Mouse (Mus musculus): ENCODE data around the gene Tnfrsf25. TPM values are rescaled to one million over a fixed set of nuclear protein-coding genes. Genes with fewer than 3 reads are reported as not detected.

Gene Tnfrsf25
- total RNA-seq, 1 experiment from 2014 or later = 0.69 TPM

DNA sequence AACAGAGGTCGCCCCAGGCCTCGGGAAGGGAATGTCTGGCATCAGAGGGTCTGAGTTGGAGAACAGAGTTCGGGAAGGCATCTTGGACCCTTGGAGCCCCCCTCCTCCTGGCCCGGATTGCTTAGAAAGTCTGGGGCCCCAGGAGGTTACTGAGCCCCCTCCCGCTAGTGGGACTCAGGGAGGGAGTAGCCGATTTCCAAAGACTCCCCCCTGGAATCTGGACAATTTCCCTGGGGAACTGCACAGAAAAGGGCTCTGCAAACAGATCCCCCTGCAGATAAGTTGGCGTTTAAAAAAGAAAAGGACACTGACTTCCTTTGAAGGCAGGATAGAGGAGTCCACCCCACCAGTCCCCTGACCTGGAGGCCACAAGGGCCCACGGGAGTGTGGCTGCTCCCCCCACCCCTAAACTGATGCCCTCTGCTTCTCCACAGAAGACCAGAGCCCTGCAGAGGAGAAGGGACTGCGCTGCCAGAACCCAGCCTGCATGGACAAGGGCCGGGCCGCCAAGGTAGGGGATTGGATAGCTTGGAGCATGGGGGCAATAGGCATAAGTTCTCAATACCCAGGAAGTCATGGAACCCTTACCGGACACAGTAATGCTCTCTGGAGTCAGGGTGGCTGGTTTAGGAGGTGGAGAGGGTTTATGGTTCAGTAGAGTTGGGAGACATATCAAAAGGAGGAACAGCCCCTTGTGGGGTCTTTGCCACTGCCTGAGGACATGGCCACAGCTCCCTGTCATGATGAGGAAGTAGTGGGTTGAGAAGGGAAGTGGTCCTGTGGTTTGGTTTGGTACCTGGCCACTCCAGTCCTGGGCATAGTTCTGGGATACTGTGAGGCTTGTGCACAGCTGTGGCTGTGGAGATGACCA, 28.3 kb upstream of the Tnfrsf25 start:
- peak; percentile 76 to 88 for ATAC-seq (replicated peaks in 1 of 2; ENCODE audit: insufficient read depth in 1 of 2, low FRiP score in 2 of 2, low TSS enrichment in 1 of 2, low read depth in 1 of 2, poor library complexity in 2 of 2, severe bottlenecking in 2 of 2)

DNA sequence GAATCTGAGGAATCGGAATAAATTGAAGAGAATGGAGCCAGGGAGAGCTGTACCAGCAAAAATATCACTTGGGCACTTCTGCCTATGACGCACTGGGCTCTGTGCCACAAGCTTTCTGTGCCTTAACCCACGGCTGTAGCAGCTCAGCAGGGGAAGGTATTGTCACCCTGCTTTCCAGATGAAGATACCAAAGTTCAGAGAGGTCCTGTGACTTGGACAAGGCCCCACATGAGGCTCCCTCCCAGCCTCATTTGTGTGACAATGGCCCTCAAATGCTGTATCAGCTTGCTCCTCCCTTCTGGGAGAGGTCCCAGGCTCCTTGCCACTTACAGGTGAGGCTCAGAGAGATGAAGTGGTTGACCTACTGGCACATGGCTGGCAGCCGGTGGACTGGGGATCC, 27.6 kb upstream of the Tnfrsf25 start:
- ATAC-seq (replicated peaks in 1 of 2; ENCODE audit: insufficient read depth in 1 of 2, low FRiP score in 2 of 2, low TSS enrichment in 1 of 2, low read depth in 1 of 2, poor library complexity in 2 of 2, severe bottlenecking in 2 of 2) = peak; percentile 4 to 30; a peak in 2 of 4 replicates

DNA sequence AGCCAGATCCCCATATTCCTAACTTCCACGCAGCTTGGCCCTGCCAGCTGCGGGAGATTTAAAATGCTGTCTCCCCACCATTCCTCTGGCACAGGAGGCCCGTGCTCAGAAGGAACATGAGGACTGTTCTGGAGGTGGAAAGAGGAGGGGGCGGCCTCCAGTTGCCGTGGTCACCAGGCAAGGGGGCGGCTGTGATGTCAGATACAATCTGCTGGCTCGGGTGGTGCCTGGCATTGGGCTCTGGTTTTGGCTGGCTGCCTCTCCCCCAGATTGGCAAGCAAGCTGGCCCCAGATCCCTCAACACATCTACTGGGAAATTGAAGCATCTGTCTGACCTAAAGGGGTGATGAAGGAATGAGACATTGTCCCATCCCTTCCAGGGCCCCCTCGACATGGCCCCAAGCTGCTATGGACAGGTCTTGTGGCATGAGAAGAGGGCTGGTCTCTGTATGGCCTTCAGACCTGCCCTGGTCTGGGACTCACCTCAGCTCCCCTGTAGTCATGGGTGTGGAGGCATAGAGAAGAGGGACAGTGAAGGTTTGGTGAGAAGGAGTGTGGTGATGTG, 27.1 kb upstream of the Tnfrsf25 start:
- ATAC-seq (replicated peaks in 1 of 2; ENCODE audit: insufficient read depth in 1 of 2, low FRiP score in 2 of 2, low TSS enrichment in 1 of 2, low read depth in 1 of 2, poor library complexity in 2 of 2, severe bottlenecking in 2 of 2) = no peak

DNA sequence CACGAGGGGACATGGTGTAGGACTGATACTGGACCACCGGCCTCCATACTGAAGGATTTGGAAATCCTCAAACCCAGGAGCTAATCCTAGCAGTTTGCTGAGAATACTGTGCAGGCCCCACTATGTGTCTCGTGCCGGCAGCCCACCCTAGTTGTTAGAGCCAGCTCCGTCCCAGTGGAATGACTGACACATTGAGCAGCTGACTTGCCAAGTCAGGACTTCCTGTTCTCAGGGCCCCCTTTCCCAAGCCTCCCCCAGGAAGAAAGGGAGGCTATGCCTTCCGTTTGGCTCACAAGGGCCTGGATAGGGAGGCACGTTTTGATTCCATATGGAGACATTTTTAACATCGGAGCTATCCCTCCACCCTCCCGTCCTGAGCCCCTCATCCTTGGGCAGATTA, 25.5 kb upstream of the Tnfrsf25 start:
- no peak for ATAC-seq (replicated peaks in 1 of 2; ENCODE audit: insufficient read depth in 1 of 2, low FRiP score in 2 of 2, low TSS enrichment in 1 of 2, low read depth in 1 of 2, poor library complexity in 2 of 2, severe bottlenecking in 2 of 2)

DNA sequence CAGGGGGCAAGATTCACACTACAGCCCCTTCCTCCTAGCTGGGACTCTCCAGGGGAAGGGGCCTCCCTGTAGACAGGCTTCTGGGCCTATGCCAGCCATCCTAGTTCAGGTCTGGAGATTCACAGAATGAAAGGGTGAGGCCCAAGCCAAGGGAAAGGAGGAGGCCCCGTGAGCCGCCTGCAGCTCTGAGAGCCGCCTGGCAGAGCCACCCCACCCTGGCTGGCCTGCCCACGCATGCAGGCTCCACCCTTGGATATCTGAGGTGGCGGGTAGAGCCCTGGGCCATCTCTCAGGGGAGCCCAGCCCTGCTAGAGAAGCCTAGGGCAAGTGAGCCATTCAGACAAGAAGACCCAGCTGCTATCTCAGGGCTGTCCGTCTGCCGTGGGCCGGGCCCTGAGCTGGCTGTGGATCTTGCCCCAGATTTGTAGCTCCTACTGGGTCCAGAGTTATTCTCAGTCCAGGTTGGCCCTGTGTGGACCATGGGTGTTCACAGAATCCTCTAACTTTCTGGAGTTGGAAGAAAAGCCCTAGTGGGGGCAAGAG, 22.9 kb upstream of the Tnfrsf25 start:
- no peak; a peak in 1 of 4 replicates for ATAC-seq (replicated peaks in 1 of 2; ENCODE audit: insufficient read depth in 1 of 2, low FRiP score in 2 of 2, low TSS enrichment in 1 of 2, low read depth in 1 of 2, poor library complexity in 2 of 2, severe bottlenecking in 2 of 2)

DNA sequence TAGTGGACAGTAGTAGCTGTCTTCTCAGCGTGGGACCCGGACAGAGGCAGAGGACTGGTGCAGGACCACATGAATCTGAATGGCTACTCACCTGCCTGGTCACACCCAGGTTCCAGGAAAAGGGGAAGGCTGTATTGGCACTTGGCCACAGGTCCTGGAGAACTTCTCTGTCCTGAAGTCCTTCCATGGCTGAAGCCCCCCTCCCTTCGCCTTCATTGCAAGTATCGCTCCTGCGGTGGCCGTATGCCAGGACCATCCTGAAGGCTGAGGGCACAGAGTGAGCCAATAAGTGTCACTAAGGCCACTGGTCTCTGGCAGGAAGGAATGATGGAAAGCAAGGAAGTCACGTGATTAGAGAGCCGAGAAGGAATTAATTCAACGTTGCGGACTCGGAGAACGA, 21.5 kb upstream of the Tnfrsf25 start:
- ATAC-seq (replicated peaks in 1 of 2; ENCODE audit: insufficient read depth in 1 of 2, low FRiP score in 2 of 2, low TSS enrichment in 1 of 2, low read depth in 1 of 2, poor library complexity in 2 of 2, severe bottlenecking in 2 of 2) = no peak

DNA sequence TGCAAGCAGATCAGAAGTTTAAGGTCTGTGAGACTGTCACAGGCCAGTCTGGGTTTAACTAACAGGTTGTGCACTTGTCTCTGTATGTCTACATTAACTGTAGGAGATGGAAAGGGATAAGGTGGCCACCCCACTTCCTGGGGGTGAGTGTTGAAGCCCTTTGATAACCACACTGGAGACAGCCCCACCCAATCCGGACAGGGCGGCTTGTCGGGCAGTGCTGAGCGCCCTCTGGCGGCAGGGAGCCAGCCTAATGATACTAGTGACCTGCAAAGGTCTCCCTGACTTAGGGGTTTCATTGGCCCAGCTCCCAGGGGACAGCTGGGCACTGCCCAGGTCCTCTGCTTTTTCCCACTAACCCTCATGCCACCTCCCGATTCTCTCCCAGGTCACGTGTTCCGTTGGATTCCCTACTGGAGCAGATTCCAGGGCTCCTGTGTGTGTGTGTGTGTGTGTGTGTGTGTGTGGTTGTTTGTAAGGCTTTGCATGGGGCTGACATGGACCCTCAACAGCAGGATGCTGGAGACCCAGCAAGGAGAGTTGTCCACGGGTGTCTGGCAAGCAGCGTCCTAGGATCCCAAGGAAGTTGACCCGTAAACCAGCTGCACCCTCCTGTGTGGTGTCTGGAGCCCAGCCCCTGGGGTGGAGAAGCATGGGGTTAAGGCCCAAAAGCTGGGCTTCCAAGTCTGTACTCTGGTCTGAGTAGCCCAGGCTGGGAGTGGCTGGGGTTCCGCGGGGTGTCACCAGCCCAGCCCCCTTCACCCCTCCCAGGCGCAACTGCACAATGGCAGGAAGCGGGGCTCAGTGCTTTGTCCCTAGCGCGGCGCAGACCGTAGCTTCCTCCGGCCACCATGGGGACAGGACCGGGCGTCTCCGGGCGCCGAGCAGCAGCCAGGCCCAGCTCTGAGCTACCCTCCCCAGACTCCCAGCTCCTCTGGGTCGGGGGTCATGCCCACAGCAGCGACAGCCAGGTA, 19.5 kb upstream of the Tnfrsf25 start:
- ATAC-seq (replicated peaks in 1 of 2; ENCODE audit: insufficient read depth in 1 of 2, low FRiP score in 2 of 2, low TSS enrichment in 1 of 2, low read depth in 1 of 2, poor library complexity in 2 of 2, severe bottlenecking in 2 of 2) = peak; percentile 78 to 80

DNA sequence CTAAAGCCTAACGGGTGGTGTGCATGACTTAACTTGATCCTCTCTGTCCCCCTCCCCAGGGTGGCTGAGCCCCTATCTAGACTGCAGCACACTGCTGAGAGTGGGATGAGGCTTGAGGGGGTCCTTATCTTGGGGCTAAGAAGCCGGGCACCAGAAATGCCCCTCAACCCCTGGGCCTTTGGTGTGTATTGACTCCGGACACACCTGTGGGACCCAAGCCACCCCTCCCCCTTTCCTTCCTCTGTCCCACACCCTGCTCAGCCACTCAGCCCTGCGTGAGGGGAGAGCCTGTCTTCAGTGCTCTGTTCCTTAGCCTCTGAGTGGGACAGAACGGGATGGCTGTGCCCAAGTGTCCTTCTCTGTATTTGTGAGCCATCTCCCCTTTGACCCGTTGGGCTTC, 18.8 kb upstream of the Tnfrsf25 start:
- no peak for ATAC-seq (replicated peaks in 1 of 2; ENCODE audit: insufficient read depth in 1 of 2, low FRiP score in 2 of 2, low TSS enrichment in 1 of 2, low read depth in 1 of 2, poor library complexity in 2 of 2, severe bottlenecking in 2 of 2)

DNA sequence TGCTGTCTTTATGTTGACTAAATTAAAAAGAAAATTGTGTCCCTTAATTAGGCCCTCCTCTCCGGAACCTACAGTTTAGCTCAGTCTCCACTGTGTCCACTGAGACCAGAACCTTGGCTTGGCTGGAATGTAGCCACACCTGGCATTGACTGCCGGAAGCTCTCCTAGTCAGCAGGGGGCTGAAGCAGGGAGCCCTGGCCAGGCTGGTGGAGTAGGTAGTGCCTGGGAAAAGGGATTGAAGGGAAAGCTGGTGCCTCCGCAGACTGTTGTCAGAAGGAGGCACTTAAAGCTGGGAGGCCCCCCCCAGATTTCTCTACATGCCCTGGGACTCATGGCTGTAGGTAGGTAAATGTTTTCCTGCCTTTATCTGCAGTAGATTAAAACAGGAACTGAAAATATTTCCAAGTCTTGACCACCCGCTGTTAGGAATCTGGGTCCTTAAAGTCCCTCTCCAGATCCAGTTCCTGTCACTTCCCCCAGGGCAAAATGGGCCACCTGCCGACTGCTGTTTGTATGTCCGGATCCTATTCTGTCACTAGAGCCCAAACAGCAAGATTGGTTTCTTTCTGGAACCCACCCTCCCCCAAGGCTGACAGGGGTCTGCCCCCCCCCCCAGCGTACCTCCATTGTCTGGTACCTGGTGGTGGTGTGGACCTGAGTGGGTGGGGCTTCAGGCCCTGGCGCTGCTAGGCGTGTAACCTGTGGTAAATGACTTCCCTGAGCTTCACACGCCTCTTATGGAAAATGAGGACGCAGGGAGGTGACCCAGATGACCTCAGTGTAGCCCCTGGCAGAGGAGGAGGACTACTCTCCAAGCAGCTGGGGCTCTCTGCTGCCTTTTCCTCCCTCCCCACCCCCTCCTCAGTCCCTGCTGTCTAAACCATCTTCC, 17.6 kb upstream of the Tnfrsf25 start:
- no peak for ATAC-seq (replicated peaks in 1 of 2; ENCODE audit: insufficient read depth in 1 of 2, low FRiP score in 2 of 2, low TSS enrichment in 1 of 2, low read depth in 1 of 2, poor library complexity in 2 of 2, severe bottlenecking in 2 of 2)

DNA sequence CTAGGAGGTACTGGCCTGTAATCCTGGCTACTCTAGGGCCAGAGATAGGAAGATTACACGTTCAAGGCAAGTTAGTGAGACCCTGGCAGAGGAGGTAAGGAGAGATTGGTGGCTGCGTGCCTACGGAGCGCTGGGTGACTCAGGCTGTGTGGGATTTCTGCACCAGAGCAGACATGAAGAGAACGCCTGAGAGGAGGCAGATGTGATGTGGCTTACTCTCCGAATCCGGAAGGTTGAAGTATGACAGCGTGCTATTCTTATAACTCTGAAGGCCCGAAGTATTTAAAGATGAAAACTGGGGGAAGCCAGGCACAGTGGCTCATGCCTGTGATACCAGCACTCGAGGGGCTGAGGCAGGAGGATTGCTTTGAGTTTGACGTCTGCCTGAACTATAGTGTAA, 15.2 kb upstream of the Tnfrsf25 start:
- no peak for ATAC-seq (replicated peaks in 1 of 2; ENCODE audit: insufficient read depth in 1 of 2, low FRiP score in 2 of 2, low TSS enrichment in 1 of 2, low read depth in 1 of 2, poor library complexity in 2 of 2, severe bottlenecking in 2 of 2)

DNA sequence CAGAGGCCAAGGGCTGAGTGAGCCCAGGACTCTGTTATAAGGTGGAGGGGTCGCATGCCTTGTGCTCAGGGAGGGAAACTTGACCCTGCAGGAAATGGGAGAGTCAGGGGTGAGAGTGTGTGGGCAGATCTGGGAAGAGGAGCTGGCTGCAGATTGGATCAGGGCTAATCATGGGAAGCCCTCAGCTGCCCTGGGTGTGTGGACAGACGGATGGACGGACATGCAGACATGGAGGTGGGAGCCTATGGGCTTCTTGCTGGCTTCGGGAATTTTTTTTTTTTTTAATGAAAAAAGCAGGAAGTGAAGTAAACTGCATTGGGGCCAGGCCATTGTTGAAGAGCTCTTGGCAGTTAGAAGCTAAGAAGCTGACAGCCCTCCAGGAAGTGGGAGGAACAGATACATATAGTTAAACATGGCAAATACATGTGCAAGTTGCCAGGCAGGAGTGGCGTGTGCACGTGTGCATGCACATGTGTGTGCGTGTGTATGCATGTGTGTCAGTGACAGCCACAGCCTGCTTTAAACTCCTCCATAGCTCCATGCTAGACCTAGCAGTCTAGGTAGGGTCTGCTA, 14.6 kb upstream of the Tnfrsf25 start:
- ATAC-seq (replicated peaks in 1 of 2; ENCODE audit: insufficient read depth in 1 of 2, low FRiP score in 2 of 2, low TSS enrichment in 1 of 2, low read depth in 1 of 2, poor library complexity in 2 of 2, severe bottlenecking in 2 of 2) = no peak

DNA sequence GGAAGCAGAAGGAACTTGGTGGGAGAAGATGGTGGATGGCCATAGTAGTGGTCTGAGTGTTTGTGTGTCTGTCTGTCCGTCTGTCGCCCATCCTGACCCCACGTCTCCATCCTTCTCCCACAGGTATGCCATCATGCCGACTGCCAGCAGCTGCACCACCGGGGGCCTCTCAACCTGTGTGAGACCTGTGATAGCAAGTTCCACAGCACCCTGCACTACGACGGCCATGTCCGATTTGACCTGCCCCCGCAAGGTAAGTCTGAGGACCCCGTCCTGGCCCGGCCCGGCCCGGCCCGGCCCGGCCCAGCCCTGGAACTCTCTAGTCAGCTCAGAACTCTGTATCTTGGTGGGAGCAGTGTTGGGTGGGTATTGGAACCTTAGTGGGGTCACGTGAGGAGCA, 13.8 kb upstream of the Tnfrsf25 start:
- no peak for ATAC-seq (replicated peaks in 1 of 2; ENCODE audit: insufficient read depth in 1 of 2, low FRiP score in 2 of 2, low TSS enrichment in 1 of 2, low read depth in 1 of 2, poor library complexity in 2 of 2, severe bottlenecking in 2 of 2)

DNA sequence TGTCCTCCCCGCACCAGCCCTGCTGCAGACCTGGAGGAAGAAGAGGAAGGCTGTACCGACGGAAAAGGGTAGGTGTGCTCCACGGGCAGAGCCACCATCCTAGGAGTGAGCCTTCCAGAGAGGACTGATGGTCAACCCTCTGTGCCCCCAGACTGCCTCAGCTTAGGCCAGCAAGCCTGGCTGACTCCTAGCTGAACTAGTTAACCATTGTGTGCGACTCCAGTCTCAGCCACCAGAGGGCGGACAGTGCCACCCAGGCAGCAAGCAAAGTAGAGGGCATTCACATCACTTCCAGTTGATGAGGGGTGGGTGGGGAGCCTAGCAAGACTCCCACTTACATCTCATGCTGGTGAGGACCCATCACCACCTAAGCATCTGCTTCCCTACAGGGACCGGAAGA, 12.7 kb upstream of the Tnfrsf25 start:
- ATAC-seq (replicated peaks in 1 of 2; ENCODE audit: insufficient read depth in 1 of 2, low FRiP score in 2 of 2, low TSS enrichment in 1 of 2, low read depth in 1 of 2, poor library complexity in 2 of 2, severe bottlenecking in 2 of 2) = peak; percentile 72 to 75

DNA sequence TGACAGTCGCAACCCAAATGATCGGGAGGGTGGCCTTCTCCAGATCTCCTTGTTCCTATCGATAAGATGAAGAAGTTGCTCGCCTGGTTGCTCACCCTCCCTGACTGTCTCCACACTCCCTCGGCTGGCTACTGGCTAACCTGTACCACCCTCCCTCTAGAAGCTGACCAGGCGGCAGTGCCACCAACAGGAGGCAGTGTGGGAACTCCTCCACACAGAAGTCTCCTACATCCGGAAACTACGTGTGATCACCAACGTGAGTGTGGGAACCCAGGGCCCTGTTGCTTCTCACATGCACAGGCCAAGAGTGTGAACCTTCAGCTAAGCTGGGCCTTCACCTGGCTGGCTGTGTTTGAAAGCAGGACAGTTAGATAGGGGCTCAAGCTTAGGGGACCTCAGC, 9.0 kb upstream of the Tnfrsf25 start:
- ATAC-seq (replicated peaks in 1 of 2; ENCODE audit: insufficient read depth in 1 of 2, low FRiP score in 2 of 2, low TSS enrichment in 1 of 2, low read depth in 1 of 2, poor library complexity in 2 of 2, severe bottlenecking in 2 of 2) = no peak

DNA sequence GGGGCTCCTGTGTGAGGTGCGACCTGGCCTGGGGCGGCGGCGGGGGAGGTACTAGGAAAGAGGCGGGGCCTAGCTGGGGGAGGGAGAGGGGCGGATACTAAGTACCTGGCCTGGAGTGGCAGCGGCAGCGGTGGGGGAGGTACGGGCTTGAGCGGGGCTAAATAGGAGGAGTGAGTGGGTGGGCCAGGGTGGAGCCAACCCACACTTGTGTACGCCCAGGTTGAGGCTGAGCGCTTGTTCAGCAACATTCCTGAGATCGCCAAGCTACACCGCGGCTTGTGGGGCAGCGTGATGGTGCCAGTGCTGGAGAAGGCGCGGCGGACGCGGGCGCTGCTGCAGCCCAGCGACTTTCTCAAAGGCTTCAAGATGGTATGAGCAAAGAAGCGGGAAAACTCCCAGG, 8.2 kb upstream of the Tnfrsf25 start:
- no peak for ATAC-seq (replicated peaks in 1 of 2; ENCODE audit: insufficient read depth in 1 of 2, low FRiP score in 2 of 2, low TSS enrichment in 1 of 2, low read depth in 1 of 2, poor library complexity in 2 of 2, severe bottlenecking in 2 of 2)

DNA sequence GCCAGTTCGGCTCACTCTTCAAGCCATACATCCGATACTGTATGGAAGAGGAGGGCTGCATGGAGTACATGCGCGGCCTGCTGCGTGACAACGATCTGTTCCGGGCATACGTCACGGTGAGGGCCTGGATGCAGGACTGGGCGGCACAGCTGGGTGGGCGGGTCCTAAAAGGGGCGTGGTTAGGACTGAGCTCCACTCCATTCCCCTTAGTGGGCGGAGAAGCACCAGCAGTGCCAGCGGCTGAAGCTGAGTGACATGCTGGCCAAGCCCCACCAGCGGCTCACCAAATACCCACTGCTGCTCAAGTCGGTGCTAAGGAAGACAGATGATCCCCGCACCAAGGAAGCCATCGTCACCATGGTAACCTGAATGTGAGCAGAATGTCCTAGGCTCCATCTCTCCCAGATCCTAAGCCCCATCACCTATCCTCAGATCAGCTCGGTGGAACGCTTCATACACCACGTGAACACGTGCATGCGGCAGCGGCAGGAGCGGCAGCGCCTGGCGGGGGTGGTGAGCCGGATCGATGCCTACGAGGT, 7.7 kb upstream of the Tnfrsf25 start:
- peak; percentile 19; a peak in 1 of 4 replicates for ATAC-seq (replicated peaks in 1 of 2; ENCODE audit: insufficient read depth in 1 of 2, low FRiP score in 2 of 2, low TSS enrichment in 1 of 2, low read depth in 1 of 2, poor library complexity in 2 of 2, severe bottlenecking in 2 of 2)
